8 mouse cellular contexts compared by ENCODE assay signal in genomic region chr11:53849588-53850320, GRCm38 (mm10). TPM values are rescaled to one million over a fixed set of nuclear protein-coding genes. Genes with fewer than 3 reads are reported as not detected.
DNase-seq lines count a peak whose midpoint lies in the region; ATAC-seq lines count a peak whose summit lies in the region.

No protein-coding gene starts in this region.

- H3K4me1 ChIP-seq in forebrain, embryonic 15.5 days, result no peaks in the 10 kb centered on the region

- ATAC-seq in forebrain, embryonic 15.5 days (replicated peaks), result peak; percentile 71

- no peak overlapping the region for H3K27ac ChIP-seq in forebrain, embryonic 15.5 days (replicated peaks)

- DNase-seq in MEL-GATA-1-ER (ENCODE audit: extremely low read depth, low read depth), result peak; percentile 36
- DNase-seq in cerebellum, adult 11-12 months, result peak; percentile 72
- DNase-seq in heart, postnatal 25 days (ENCODE audit: low spot score), result peak; percentile 72
- DNase-seq in layer of hippocampus, adult 9-11 months, result peak; percentile 65
- peak; percentile 85 for DNase-seq in lung, postnatal 14 days
- peak; percentile 32 for DNase-seq in retina, adult 2 months (ENCODE audit: low read depth, low spot score)
- DNase-seq in thymus, postnatal 36 days, result peak; percentile 67 to 73

- no peak overlapping the region for H3K9ac ChIP-seq in forebrain, embryonic 15.5 days (replicated peaks)

- no peaks in the 10 kb centered on the region for H3K27me3 ChIP-seq in forebrain, embryonic 15.5 days

- H3K4me3 ChIP-seq in forebrain, embryonic 15.5 days, result no peak overlapping the region

- H3K36me3 ChIP-seq in forebrain, embryonic 15.5 days, result no peaks in the 10 kb centered on the region

- intact Hi-C loops in heart, postnatal 25 days (cut with DNase I), result loop anchor here (1.0 to 5.0 kb wide), 3 partner anchors 37 to 111 kb away; no protein-coding TSS in a partner anchor

- no peaks in the 10 kb centered on the region for H3K9me3 ChIP-seq in forebrain, embryonic 15.5 days

- H3K4me2 ChIP-seq in forebrain, embryonic 15.5 days (replicated peaks), result no peak overlapping the region

- WGBS in forebrain, embryonic 15.5 days, result 33% methylated on average over 9 of the region's 9 CpGs

RNA-seq across cellular contexts. Expression of gene Gm12216, which starts 9.3 kb away (rescaled TPM):
- polyA plus RNA-seq in forebrain, embryonic 15.5 days (2015; fragmentation: Nextera tagmentation; extraction: Ambion mirVana), result 0.28 TPM in 1 of 2 replicates, not detected in the other
- total RNA-seq in heart, postnatal 25 days (2021), result 1 to 10 TPM; 1.3 to 1.7 TPM

RNA-seq across cellular contexts. Expression of gene Slc22a5, which starts 41.7 kb away (rescaled TPM):
- 10.2 and 10.9 TPM in 2 replicates for polyA plus RNA-seq in forebrain, embryonic 15.5 days (2015; fragmentation: Nextera tagmentation; extraction: Ambion mirVana)
- 10 to 100 TPM; 21.9 to 25.9 TPM for total RNA-seq in heart, postnatal 25 days (2021)

Comparison
In these comparisons a context has a peak if more than half of its experiments do, and no peak if none do; other contexts are left out.
1. DNase-seq: peak in every context shown above with its lines; median percentile 85 in lung, postnatal 14 days; 72 in cerebellum, adult 11-12 months; 72 in heart, postnatal 25 days; 70 in thymus, postnatal 36 days; 65 in layer of hippocampus, adult 9-11 months; 36 in MEL-GATA-1-ER; 32 in retina, adult 2 months.